Mouse (Mus musculus): ENCODE measurements around the gene 5830473C10Rik. TPM values are rescaled to one million over a fixed set of nuclear protein-coding genes. Genes with fewer than 3 reads are reported as not detected.

5830473C10Rik gene
- polyA plus RNA-seq (2014; fragmentation: Nextera tagmentation; extraction: Ambion mirVana): not detected in 2 replicates

- Histone ChIP-seq H3K4me1 (replicated peaks; ENCODE audit: control insufficient read depth, insufficient read depth, low read length) (no peaks in the 10 kb centered on the region), H3K4me2 (ENCODE audit: low read depth, low read length, severe bottlenecking) (no peak within 1 kb of the TSS), H3K9ac (ENCODE audit: low read length) (no peak within 1 kb of the TSS), H3K27me3 (ENCODE audit: control insufficient read depth, insufficient read depth, low read length) (no peaks in the 10 kb centered on the region), H3K4me3 (ENCODE audit: low read depth, low read length) (no peak within 1 kb of the TSS), H3K36me3 (ENCODE audit: control insufficient read depth, insufficient read depth, low read length) (no peaks in the 10 kb centered on the region), H3K27ac (ENCODE audit: low read depth, low read length) (no peak within 1 kb of the TSS), H3K9me3 (ENCODE audit: control insufficient read depth, low read length) (no peaks in the 10 kb centered on the region)
- ATAC-seq (replicated peaks; ENCODE audit: low FRiP score) (no peak), DNase-seq (ENCODE audit: low spot score) (no peak)
- 90% methylated on average over 6 of the region's 6 CpGs for WGBS
Measured at GRCm38 (mm10) chr5:90560743-90561142, at the start of gene 5830473C10Rik. 5830473C10Rik (plus strand) TSS chr5:90561107.

DNA sequence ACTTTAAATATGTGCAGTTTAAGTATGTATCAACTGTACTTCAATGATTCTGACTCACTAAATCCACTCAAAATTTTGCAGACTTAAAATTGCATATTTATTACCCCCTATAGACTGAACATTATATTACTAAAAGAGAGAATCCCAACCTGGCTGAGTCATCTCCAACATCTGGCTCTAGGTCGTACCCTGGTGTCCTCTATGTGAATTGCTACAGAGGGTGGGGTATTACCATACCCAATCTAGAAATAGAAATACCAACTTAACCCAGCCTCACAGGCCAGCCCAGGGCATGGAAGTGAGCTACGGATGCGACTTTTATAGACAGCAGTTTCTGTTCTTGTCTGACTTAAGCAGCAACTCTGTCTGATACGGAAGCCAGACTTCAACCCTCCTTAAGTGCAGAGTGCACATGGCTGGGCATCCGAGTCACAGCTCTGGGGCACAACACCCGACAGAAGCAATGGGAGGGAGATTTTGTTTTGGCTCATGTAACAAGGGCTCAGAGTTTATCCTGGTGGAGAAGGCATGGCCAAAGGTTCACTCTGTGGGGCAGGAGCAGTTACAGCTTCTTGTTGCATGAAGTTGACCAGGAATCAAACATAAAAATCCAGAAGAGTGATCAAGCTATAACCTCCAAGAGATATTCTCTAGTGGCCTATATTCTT is 48.5 kb upstream of the 5830473C10Rik start:
- Histone ChIP-seq H3K4me2 (ENCODE audit: low read depth, low read length, severe bottlenecking) (no peak overlapping the region), H3K36me3 (ENCODE audit: control insufficient read depth, insufficient read depth, low read length) (no peaks in the 10 kb centered on the region)
- DNase-seq (ENCODE audit: low spot score): no peak

DNA sequence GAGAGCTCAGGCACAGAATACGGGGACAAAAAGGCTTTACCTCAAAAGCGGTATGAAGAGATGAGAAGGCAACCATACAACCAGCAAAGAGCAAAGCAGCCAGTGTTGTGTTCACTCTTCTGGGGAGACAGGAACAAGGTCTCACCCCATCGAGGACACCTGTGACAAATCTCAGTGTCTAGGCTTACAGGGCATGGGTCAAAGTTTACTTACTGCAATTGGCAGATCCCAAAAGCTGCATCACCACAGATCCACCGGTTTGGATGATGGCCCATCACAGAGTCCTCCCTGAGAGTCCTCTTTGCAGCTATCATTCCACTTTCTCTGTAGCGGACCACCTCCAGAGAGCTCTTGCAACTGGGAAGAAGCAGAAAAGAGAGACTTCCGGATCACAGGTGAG is 45.3 kb upstream of the 5830473C10Rik start:
- Histone ChIP-seq H3K4me1 (replicated peaks; ENCODE audit: control insufficient read depth, insufficient read depth, low read length) (no peaks in the 10 kb centered on the region), H3K9ac (ENCODE audit: low read length) (no peak overlapping the region), H3K4me3 (ENCODE audit: low read depth, low read length) (no peak overlapping the region), H3K4me2 (ENCODE audit: low read depth, low read length, severe bottlenecking) (no peak overlapping the region), H3K9me3 (ENCODE audit: control insufficient read depth, low read length) (no peaks in the 10 kb centered on the region), H3K27ac (ENCODE audit: low read depth, low read length) (no peak overlapping the region), H3K27me3 (ENCODE audit: control insufficient read depth, insufficient read depth, low read length) (no peaks in the 10 kb centered on the region), H3K36me3 (ENCODE audit: control insufficient read depth, insufficient read depth, low read length) (no peaks in the 10 kb centered on the region)
- no peak for DNase-seq (ENCODE audit: low spot score)
- ATAC-seq (replicated peaks; ENCODE audit: low FRiP score): no peak
- 85% methylated on average over 6 of the region's 6 CpGs for WGBS

More for the DNA sequence above, 48.5 kb upstream of the 5830473C10Rik start:
- no peak for ATAC-seq (replicated peaks; ENCODE audit: low FRiP score)
- 82% methylated on average over 6 of the region's 6 CpGs for WGBS
- Histone ChIP-seq H3K9me3 (ENCODE audit: control insufficient read depth, low read length) (no peaks in the 10 kb centered on the region), H3K9ac (ENCODE audit: low read length) (no peak overlapping the region), H3K4me1 (replicated peaks; ENCODE audit: control insufficient read depth, insufficient read depth, low read length) (no peaks in the 10 kb centered on the region), H3K27ac (ENCODE audit: low read depth, low read length) (no peak overlapping the region), H3K4me3 (ENCODE audit: low read depth, low read length) (no peak overlapping the region), H3K27me3 (ENCODE audit: control insufficient read depth, insufficient read depth, low read length) (no peaks in the 10 kb centered on the region)

DNA sequence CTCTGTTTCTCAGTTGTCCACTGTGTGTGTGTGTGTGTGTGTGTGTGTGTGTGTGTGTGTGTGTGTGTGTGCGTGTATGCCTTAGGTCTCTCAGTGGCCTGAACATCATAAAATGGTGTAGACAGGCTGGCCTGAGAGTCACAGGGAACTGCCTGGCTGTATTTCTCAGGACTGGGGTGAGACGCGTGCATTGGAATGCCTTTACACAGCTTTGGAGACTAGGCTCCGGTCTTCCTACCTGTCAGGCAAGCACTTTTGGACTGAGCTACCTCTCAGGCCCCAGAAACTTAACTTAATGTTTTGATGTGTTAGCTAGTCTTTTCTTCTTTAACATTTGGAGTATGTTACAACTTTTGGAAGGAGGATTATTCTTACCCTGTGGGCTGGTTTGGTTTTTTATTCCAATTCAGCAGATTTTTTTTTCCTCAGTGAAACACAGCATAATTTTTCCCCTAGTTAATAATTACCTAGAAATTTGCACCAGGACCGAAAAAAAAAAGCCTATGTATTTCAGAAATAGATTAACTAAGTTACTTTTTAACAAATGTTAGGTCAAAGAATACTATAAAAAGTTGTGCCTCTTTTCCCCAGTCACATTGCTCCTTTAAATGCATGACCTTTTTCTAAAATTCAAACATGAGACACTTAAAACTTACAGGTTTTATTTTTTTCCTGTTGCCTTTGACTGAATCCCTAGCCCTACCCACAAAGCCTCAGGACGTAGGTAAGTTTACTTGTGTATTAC is 42.4 kb upstream of the 5830473C10Rik start, which contains the start of gene Afm:
TSS of gene Afm (plus strand) at position 577 of the 745 bp plus-strand sequence.
- ATAC-seq (replicated peaks; ENCODE audit: low FRiP score): no peak
- no peaks in the 10 kb centered on the region for H3K36me3 ChIP-seq (ENCODE audit: control insufficient read depth, insufficient read depth, low read length)
- WGBS: 89% methylated on average over 6 of the region's 6 CpGs
- H3K4me2 ChIP-seq (ENCODE audit: low read depth, low read length, severe bottlenecking): no peak within 1 kb of the TSS
- no peak for DNase-seq (ENCODE audit: low spot score)
- no peaks in the 10 kb centered on the region for H3K9me3 ChIP-seq (ENCODE audit: control insufficient read depth, low read length)
- H3K27ac ChIP-seq (ENCODE audit: low read depth, low read length): no peak within 1 kb of the TSS
- no peak within 1 kb of the TSS for H3K9ac ChIP-seq (ENCODE audit: low read length)
- H3K4me3 ChIP-seq (ENCODE audit: low read depth, low read length): no peak within 1 kb of the TSS
- H3K27me3 ChIP-seq (ENCODE audit: control insufficient read depth, insufficient read depth, low read length): no peaks in the 10 kb centered on the region
- no peaks in the 10 kb centered on the region for H3K4me1 ChIP-seq (replicated peaks; ENCODE audit: control insufficient read depth, insufficient read depth, low read length)

GRCm38 (mm10) chr5:90551191-90551590 is 9.7 kb upstream of the 5830473C10Rik start:
- H3K4me2 ChIP-seq (ENCODE audit: low read depth, low read length, severe bottlenecking): no peak overlapping the region
- no peak overlapping the region for H3K9ac ChIP-seq (ENCODE audit: low read length)
- no peaks in the 10 kb centered on the region for H3K36me3 ChIP-seq (ENCODE audit: control insufficient read depth, insufficient read depth, low read length)
- no peak overlapping the region for H3K4me3 ChIP-seq (ENCODE audit: low read depth, low read length)
- no peak for ATAC-seq (replicated peaks; ENCODE audit: low FRiP score)
- WGBS: 88% methylated on average over 8 of the region's 8 CpGs
- H3K9me3 ChIP-seq (ENCODE audit: control insufficient read depth, low read length): no peaks in the 10 kb centered on the region
- no peaks in the 10 kb centered on the region for H3K27me3 ChIP-seq (ENCODE audit: control insufficient read depth, insufficient read depth, low read length)
- no peak overlapping the region for H3K27ac ChIP-seq (ENCODE audit: low read depth, low read length)
- H3K4me1 ChIP-seq (replicated peaks; ENCODE audit: control insufficient read depth, insufficient read depth, low read length): no peaks in the 10 kb centered on the region
- no peak for DNase-seq (ENCODE audit: low spot score)

DNA sequence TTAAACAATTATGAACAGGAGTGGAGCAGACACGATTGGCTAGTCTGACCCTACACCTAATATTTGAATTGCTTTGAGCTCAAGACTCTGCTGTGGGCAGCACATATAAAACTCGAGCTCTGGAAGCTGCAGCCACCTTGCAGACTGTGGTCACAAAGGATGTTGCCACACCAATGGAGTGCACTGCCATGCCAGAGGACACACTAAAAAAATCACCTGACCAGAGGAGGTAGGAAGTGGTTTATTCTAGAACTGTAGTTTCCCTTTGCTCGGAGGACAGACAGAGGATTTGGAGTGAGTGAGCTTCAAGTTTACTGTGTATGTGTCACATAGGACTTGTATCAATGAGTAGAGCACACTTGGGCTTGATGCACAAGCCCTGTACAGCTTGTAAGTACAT is 4.9 kb upstream of the 5830473C10Rik start:
- ATAC-seq (replicated peaks; ENCODE audit: low FRiP score): no peak
- H3K27ac ChIP-seq (ENCODE audit: low read depth, low read length): no peak overlapping the region
- H3K27me3 ChIP-seq (ENCODE audit: control insufficient read depth, insufficient read depth, low read length): no peaks in the 10 kb centered on the region
- no peaks in the 10 kb centered on the region for H3K9me3 ChIP-seq (ENCODE audit: control insufficient read depth, low read length)
- no peaks in the 10 kb centered on the region for H3K36me3 ChIP-seq (ENCODE audit: control insufficient read depth, insufficient read depth, low read length)
- no peak overlapping the region for H3K9ac ChIP-seq (ENCODE audit: low read length)
- DNase-seq (ENCODE audit: low spot score): no peak
- H3K4me2 ChIP-seq (ENCODE audit: low read depth, low read length, severe bottlenecking): no peak overlapping the region
- no peaks in the 10 kb centered on the region for H3K4me1 ChIP-seq (replicated peaks; ENCODE audit: control insufficient read depth, insufficient read depth, low read length)
- WGBS: 79% methylated on average over 3 of the region's 3 CpGs
- no peak overlapping the region for H3K4me3 ChIP-seq (ENCODE audit: low read depth, low read length)

DNA sequence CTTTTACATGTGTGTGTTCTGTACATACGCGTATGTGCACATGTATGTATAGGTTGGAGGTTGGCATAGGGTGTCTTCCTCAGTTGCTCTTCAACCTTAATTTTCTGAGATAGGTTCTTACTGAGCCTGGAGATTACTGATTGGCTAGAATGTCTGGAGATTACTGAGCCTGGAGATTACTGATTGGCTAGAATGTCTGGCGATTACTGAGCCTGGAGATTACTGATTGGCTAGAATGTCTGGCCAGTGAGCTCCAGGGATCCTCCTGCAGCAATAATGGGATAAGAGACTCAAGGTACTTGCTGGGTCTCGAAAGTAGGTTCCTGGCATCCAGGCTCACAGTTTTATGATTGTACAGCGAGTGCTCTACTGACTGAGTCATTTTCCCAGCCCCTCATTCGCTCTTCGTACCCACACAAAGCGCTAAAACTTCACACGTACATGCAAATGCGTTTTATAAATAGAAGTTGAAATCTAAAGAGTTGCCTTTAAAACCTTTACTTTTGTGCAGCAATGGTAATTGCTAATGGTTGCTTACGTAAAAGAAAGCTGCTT is 891 bp downstream of the 5830473C10Rik start:
- 91% methylated on average over 11 of the region's 11 CpGs for WGBS

GRCm38 (mm10) chr5:90562880-90563279 is 2.0 kb downstream of the 5830473C10Rik start:
- H3K4me1 ChIP-seq (replicated peaks; ENCODE audit: control insufficient read depth, insufficient read depth, low read length): no peaks in the 10 kb centered on the region
- no peak overlapping the region for H3K4me3 ChIP-seq (ENCODE audit: low read depth, low read length)
- WGBS: 91% methylated on average over 4 of the region's 4 CpGs
- no peak for ATAC-seq (replicated peaks; ENCODE audit: low FRiP score)
- no peak overlapping the region for H3K4me2 ChIP-seq (ENCODE audit: low read depth, low read length, severe bottlenecking)
- H3K9me3 ChIP-seq (ENCODE audit: control insufficient read depth, low read length): no peaks in the 10 kb centered on the region
- no peak for DNase-seq (ENCODE audit: low spot score)
- H3K27ac ChIP-seq (ENCODE audit: low read depth, low read length): no peak overlapping the region
- no peak overlapping the region for H3K9ac ChIP-seq (ENCODE audit: low read length)
- no peaks in the 10 kb centered on the region for H3K36me3 ChIP-seq (ENCODE audit: control insufficient read depth, insufficient read depth, low read length)
- no peaks in the 10 kb centered on the region for H3K27me3 ChIP-seq (ENCODE audit: control insufficient read depth, insufficient read depth, low read length)

More for the DNA sequence above, 891 bp downstream of the 5830473C10Rik start:
- Histone ChIP-seq H3K27me3 (ENCODE audit: control insufficient read depth, insufficient read depth, low read length) (no peaks in the 10 kb centered on the region), H3K4me3 (ENCODE audit: low read depth, low read length) (no peak overlapping the region), H3K36me3 (ENCODE audit: control insufficient read depth, insufficient read depth, low read length) (no peaks in the 10 kb centered on the region), H3K27ac (ENCODE audit: low read depth, low read length) (no peak overlapping the region), H3K9me3 (ENCODE audit: control insufficient read depth, low read length) (no peaks in the 10 kb centered on the region), H3K4me1 (replicated peaks; ENCODE audit: control insufficient read depth, insufficient read depth, low read length) (no peaks in the 10 kb centered on the region), H3K9ac (ENCODE audit: low read length) (no peak overlapping the region), H3K4me2 (ENCODE audit: low read depth, low read length, severe bottlenecking) (no peak overlapping the region)
- DNase-seq (ENCODE audit: low spot score) (no peak), ATAC-seq (replicated peaks; ENCODE audit: low FRiP score) (no peak)
